ENCODE assay signal across 7 mouse cellular contexts in genomic region chr16:24238075-24238555, GRCm38 (mm10).
DNase-seq lines count a peak whose midpoint lies in the region; ATAC-seq lines count a peak whose summit lies in the region.

No protein-coding gene starts in this region.

- 72% methylated on average over 3 of the region's 3 CpGs for WGBS in heart, embryonic 12.5 days
- 77% methylated on average over 3 of the region's 3 CpGs for WGBS in hindbrain, embryonic 10.5 days
- 81% methylated on average over 3 of the region's 3 CpGs for WGBS in midbrain, embryonic 14.5 days

- no peaks in the 10 kb centered on the region for H3K36me3 ChIP-seq in heart, embryonic 12.5 days
- H3K36me3 ChIP-seq in hindbrain, embryonic 10.5 days: no peaks in the 10 kb centered on the region
- H3K36me3 ChIP-seq in midbrain, embryonic 14.5 days (ENCODE audit: control insufficient read depth, insufficient read depth, low read length): no peaks in the 10 kb centered on the region

- peak; percentile 76 for ATAC-seq in CD4-positive, CD25-positive, alpha-beta regulatory T cell, adult 4 months
- 0 out of 2 replicates have a peak, but pooled peaks have one; percentile 53 for ATAC-seq in heart, embryonic 12.5 days (ENCODE audit: insufficient number of reproducible peaks, low FRiP score)
- peak; percentile 86 for ATAC-seq in megakaryocyte, adult 5-6 weeks (ENCODE audit: poor library complexity, severe bottlenecking)
- ATAC-seq in midbrain, embryonic 14.5 days (ENCODE audit: low FRiP score, low TSS enrichment): no peak

- no peaks in the 10 kb centered on the region for H3K9me3 ChIP-seq in heart, embryonic 12.5 days (replicated peaks)
- no peaks in the 10 kb centered on the region for H3K9me3 ChIP-seq in hindbrain, embryonic 10.5 days
- no peaks in the 10 kb centered on the region for H3K9me3 ChIP-seq in midbrain, embryonic 14.5 days (ENCODE audit: control insufficient read depth, low read length)

- peaks cover 10% of the 10 kb centered on the region for H3K4me1 ChIP-seq in heart, embryonic 12.5 days (replicated peaks)
- no peaks in the 10 kb centered on the region for H3K4me1 ChIP-seq in hindbrain, embryonic 10.5 days (replicated peaks)
- H3K4me1 ChIP-seq in midbrain, embryonic 14.5 days (ENCODE audit: control insufficient read depth, insufficient read depth, low read length): no peaks in the 10 kb centered on the region

- no peaks in the 10 kb centered on the region for H3K27me3 ChIP-seq in heart, embryonic 12.5 days (replicated peaks)
- no peaks in the 10 kb centered on the region for H3K27me3 ChIP-seq in hindbrain, embryonic 10.5 days (ENCODE audit: insufficient read depth, poor library complexity, severe bottlenecking)
- no peaks in the 10 kb centered on the region for H3K27me3 ChIP-seq in midbrain, embryonic 14.5 days (ENCODE audit: control insufficient read depth, insufficient read depth, low read length)

- H3K27ac ChIP-seq in heart, embryonic 12.5 days (ENCODE audit: poor library complexity, severe bottlenecking): no peak overlapping the region
- no peak overlapping the region for H3K27ac ChIP-seq in hindbrain, embryonic 10.5 days
- no peak overlapping the region for H3K27ac ChIP-seq in midbrain, embryonic 14.5 days (replicated peaks; ENCODE audit: low read depth, low read length)

- no peak overlapping the region for H3K4me2 ChIP-seq in heart, embryonic 12.5 days
- H3K4me2 ChIP-seq in midbrain, embryonic 14.5 days (ENCODE audit: low read length): no peak overlapping the region

- peak; percentile 72 for DNase-seq in adrenal gland, adult 2 months
- DNase-seq in kidney, postnatal 36 days: peak; percentile 74 to 75
- no peak for DNase-seq in hindbrain, embryonic 10.5 days (ENCODE audit: low spot score)
- DNase-seq in midbrain, embryonic 14.5 days: no peak

- H3K9ac ChIP-seq in heart, embryonic 12.5 days: no peak overlapping the region
- H3K9ac ChIP-seq in midbrain, embryonic 14.5 days (replicated peaks; ENCODE audit: low read length): no peak overlapping the region

- no peak overlapping the region for H3K4me3 ChIP-seq in heart, embryonic 12.5 days
- no peak overlapping the region for H3K4me3 ChIP-seq in hindbrain, embryonic 10.5 days
- no peak overlapping the region for H3K4me3 ChIP-seq in midbrain, embryonic 14.5 days (replicated peaks; ENCODE audit: low read depth, low read length)

Comparison
In these comparisons a context has a peak if more than half of its experiments do, and no peak if none do; other contexts are left out.
1. DNase-seq: peak in adrenal gland, adult 2 months (single experiment) and kidney, postnatal 36 days (2 of 2); none in hindbrain, embryonic 10.5 days (single experiment) and midbrain, embryonic 14.5 days (single experiment).